Mouse (Mus musculus) layer of hippocampus, adult 18-20 months (tissue): ENCODE results near the gene Krtdap. TPM values are rescaled to one million over a fixed set of nuclear protein-coding genes. Genes with fewer than 3 reads are reported as not detected.
"Not testable (repeated sequence)": the region's sequence is repeated elsewhere in the genome, so short reads cannot be mapped to it uniquely, and the experiment has no call there.

Experiments used
- DNase-seq, 2 experiments: peaks; one replicate each; pipeline ENCODE4 v3.0.0; 2022; ENCODE audit warnings: low spot score in 2 of 2
- total RNA-seq, 2 experiments: library from RNA; stranded (reverse); gene quantifications; 2 replicates each; pipeline ENCODE4 v1.2.3; 2021

The Krtdap gene
- total RNA-seq, 2 experiments from 2014 or later: not detected

DNA sequence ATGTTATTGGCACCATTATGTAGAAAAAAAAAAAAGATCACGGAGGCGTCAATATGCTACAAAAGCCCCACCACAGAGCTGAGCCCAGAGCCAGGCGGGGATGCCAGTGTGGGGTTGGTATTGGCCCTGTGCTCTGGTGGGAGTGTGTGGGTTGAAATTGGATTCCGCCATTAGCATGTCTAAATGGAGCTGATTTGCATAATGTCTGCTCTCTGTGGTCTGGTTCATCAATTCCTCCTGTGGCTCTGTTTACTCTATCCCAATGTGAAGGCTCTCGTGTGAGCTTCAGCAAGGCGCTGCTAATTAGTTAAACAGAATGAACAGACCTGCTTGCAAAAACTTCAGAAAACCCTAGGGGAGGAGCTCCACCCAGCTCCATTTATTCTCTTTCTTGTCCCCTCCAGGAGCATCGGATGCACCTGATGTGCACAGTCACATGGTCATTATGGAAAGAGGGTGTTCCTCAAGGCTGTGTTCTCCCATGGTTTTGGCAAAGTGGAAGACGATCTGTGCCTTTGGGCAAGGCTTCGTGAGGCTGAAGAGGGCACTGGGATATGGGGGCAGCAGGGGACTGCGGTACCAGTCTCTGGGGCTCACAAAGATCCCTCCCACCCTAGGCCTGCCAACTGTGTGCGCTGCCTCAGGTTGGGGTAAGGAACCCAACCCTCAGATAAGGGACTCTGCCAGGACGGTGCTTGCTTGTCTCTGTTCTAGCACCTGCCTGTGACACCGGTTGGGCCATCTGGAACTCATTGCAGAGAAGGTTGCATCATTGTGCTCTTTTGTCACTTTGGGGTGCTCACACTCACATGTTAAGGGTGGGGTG is 1.8 kb upstream of the Krtdap start:
- DNase-seq: peak; percentile 67 to 85

GRCm38 (mm10) chr7:30790141-30790540 is 2.4 kb downstream of the Krtdap start:
- peak; percentile 22 to 64 for DNase-seq

DNA sequence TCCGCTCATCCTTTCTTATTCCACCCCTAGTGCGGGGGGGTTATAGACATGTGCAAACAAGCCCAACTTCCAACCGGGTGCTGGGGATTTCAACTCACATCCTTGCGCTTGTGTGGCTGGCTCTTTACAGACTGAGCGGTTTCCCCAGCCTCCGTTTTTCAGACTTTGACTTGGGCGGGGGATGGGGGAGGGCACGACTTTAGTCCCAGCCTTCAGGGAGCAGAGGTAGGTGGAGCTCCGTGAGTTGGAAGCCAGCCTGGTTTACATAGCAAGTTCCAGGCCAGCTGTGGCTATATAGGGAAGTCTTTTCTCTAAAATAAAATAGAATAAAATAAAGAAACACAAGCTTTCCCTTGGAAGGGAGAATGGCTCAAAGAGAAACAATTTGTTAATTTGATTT is 4.2 kb downstream of the Krtdap start:
- DNase-seq: no peak

DNA sequence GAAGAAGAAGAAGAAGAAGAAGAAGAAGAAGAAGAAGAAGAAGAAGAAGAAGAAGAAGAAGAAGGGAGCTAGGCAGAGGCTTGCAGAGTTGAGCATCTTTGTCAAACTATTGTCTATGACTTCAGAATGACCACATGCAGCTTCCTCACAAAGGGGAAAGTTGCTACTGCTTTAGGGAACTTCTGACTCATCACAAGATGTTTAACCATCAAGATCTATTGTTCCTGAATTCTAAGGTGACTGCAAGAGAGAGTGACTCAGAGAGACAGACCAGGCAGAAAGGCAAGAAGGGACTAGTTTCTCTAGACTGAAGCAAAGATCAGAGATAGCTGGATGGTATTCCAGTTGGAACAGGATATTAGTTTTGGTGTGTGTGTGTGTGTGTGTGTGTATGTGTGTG is 7.2 kb downstream of the Krtdap start:
- no peak for DNase-seq

- peak; percentile 19 to 44 for DNase-seq
Measured at GRCm38 (mm10) chr7:30796790-30797189, 9.1 kb downstream of the Krtdap start.

DNA sequence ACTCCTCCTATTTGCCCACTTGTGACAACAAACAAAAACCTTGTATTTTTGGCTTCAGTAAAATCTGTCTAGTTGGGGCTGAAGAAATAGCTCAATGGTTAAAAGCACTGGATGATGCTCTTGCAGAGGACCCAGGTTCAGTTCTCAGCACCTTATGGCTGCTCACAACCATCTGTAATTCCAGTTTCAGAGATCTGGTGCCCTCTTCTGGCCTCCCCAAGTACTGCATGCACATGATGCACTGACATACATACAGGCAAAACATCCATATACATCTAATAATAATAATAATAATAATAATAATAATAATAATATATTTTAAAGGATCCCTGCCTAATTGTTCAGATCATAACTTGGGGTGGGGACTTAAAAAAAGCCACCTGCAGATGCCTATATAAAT is 13.0 kb downstream of the Krtdap start:
- DNase-seq: no peak

- no peak for DNase-seq
Measured at GRCm38 (mm10) chr7:30803256-30803655, 15.6 kb downstream of the Krtdap start.

GRCm38 (mm10) chr7:30804026-30804715 is 16.5 kb downstream of the Krtdap start:
- no peak for DNase-seq

GRCm38 (mm10) chr7:30805924-30806323 is 18.2 kb downstream of the Krtdap start:
- DNase-seq: no peak

DNA sequence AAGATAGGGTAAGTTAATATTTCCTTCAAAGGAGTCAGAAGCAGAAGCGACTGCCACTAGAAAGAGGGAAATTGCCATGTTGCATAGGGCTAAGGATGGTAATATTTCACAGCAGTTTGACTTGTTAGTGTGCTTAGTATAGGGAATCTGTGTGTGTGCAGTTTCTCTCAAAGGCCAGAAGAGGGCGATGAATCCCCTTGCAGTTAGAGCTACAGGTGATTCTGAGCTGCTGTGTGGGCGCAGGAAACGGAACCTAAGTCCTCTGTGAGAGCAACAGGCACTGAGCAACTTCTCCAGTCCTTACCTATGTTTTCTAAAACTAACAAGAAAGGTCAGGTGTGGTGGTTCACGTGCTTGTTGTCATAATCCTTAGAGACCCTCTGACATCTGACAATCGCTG is 22.6 kb downstream of the Krtdap start:
- DNase-seq: no peak

- no peak for DNase-seq
Measured at GRCm38 (mm10) chr7:30811757-30812290, 24.1 kb downstream of the Krtdap start.

DNA sequence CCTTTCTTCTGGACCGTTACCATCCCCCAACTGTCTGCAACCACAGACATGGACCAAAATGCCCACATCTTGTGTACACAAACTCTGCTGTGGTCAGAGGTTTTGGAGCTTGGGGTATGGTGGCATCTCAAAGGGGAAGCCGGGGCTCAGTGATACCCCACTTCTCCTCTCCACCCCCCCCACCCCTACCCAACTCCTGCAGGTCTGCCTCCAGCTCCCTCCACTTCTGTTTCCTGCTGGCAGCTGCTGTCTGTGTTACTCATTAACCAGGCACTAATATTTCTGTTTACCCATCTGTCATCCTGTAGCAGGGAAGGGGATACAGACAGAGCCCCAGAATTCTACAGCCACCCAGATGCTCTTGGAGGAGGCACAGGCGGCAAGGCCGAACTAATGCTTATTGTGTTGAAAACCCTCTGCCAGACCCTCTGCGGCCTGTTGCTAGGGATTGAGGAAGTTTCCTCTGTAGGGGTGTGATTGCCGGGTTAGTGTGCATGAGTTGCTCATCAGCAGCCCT is 24.7 kb downstream of the Krtdap start:
- peak in 1 of 2 experiments; percentile 6 for DNase-seq

DNA sequence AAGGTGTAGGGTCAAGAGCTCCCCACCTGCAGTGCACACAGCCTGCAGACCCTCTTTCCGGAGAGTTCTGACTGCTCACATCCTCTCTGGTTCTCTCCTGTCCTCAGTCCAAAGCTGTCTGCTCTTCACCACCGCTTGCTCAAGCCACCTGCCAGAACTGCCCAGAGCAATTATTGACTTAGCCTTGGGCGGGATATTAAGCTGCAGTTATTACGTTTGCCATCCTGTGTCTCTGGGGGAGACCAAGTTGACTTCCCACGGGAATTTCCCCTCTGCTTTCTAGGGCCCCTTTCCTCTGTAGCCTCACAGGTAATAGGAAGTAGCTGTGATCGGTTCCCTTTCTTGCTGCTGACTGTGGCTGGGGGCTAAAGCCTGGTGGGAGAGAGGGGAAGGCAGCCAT is 32.4 kb downstream of the Krtdap start:
- no peak for DNase-seq

DNA sequence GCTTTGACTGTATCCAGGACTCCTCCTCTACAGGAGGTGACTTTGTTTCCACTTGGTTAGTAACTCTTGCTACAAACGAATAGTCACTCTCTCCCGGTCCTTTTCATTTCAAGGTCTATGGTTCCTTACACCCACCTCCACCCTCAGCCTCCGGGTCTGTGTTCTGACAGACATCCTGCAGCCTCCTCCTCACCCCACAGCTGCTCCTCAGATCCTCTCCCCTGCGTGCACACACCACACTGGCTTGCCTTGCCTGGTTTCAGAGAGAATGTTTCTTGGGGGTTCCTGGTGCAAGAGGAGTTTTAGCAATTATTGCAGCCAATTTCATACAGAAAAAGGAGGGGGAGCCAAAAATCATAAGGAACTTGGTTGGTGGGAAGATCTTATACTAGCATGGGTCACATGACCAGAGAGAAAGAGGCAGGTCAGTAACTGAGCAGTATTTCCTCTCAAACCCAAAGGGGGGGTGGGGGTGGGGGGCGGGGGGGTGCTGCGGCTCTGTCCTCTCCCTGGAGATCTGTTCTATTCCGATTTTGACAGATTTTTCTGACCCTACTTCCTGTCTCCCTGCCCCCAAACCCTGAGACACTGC is 33.3 kb downstream of the Krtdap start:
- no peak for DNase-seq

GRCm38 (mm10) chr7:30821532-30821931 is 33.8 kb downstream of the Krtdap start:
- no peak for DNase-seq

- no peak for DNase-seq
Measured at GRCm38 (mm10) chr7:30823675-30824074, 36.0 kb downstream of the Krtdap start, which contains the start of gene Ffar2. TSS of gene Ffar2 (minus strand) at chr7:30823775.

- DNase-seq: no peak
Measured at GRCm38 (mm10) chr7:30824306-30824705, 36.6 kb downstream of the Krtdap start.

DNA sequence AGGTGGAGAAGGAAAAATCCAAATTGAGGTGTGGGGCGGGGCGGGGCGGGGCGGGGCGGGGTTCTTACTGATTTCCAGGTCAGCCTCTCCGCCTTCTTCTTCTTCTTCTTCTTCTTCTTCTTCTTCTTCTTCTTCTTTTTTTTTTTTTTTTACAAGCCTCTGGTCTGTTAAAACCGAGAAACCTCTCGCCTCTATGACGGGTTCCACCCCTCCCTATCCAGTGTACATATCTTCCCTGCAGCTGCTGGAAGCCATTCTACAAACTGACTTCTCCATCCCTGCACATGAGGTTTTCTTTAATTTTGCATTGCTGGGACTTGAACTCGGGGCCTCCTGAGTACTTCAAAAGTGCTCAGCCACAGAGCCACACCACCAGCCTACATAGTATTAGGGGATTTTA is 39.0 kb downstream of the Krtdap start:
- DNase-seq: no peak

DNA sequence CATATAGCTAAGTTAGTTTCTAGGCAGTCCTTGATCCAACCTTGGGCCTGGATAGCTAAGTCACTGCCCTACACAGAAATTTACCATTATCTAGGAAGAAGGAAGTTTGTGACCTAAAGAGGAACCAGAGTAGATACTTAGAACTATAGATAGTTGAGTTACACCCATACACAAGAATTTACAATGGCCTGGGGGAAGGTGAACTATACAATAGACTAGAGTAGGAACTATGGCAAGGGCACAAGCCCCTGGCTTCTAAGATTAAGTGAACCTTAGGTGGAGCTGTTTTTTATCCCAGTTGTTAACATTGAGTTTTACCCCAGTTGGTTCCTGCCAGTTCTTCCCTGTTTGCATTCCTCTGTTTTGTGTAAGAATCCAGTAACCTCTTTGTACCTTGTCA is 41.2 kb downstream of the Krtdap start:
- not testable (repeated sequence) for DNase-seq

DNA sequence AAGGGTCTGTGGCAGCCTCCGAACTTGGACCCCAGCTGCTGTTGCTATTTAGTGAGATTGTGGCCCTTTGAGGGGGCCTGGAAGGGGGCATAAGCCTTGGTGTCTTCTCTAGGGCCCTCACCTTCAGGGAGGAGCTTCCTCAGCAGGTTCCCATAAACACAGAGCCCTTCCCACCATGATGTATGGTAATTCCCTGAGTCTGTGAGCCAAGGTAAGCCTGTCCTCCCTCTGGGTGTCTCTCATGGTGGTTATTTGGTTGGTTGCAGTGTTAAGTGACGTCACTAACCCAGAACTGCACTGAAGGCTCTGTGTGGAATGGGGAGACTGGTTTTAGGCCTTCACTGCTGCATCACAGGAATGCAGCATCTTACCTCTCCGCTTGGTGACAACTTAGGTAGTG is 41.7 kb downstream of the Krtdap start:
- no peak for DNase-seq

GRCm38 (mm10) chr7:30832261-30832660 is 44.6 kb downstream of the Krtdap start:
- DNase-seq: no peak

- DNase-seq: not testable (repeated sequence)
Measured at GRCm38 (mm10) chr7:30832684-30833083, 45.0 kb downstream of the Krtdap start.
